Mouse (Mus musculus) embryonic stem cell, embryonic (primary cell): ENCODE results near the gene Dkc1.

Experiments
- CTCF ChIA-PET, 4 experiments: fragments of 300-600 bp in 2 of 4; fragments of 350-600 bp in 2 of 4; sonication (Branson Sonifier 250); formaldehyde crosslinking; loops; one replicate each; lab custom pipeline; 2022; ENCODE audit warnings: inconsistent platforms in 2 of 4; lab: Charles Lee
- POLR2A ChIA-PET, 4 experiments: fragments of 300-600 bp in 2 of 4; fragments of 350-600 bp in 2 of 4; sonication (Branson Sonifier 250); formaldehyde crosslinking; loops; one replicate each; lab custom pipeline; 2022; ENCODE audit warnings: antibody characterized with exemption in 4 of 4, inconsistent platforms in 1 of 4; lab: Charles Lee

Dkc1 gene

GRCm38 (mm10) chrX:75095369-75096162, at the start of gene Dkc1:
Gene Dkc1 (plus strand): TSS chrX:75095854.
- CTCF ChIA-PET: interaction anchor here in 2 of 4 experiments (0.6 to 1.3 kb wide), 3 partner anchors 11 to 872 kb away, joined by 3 to 6 read pairs (median 3); partner anchors contain the start of gene Gab3 (in 1 of the 2)
- POLR2A ChIA-PET: interaction anchor here (0.5 to 4.4 kb wide), 47 partner anchors 8 to 849 kb away, joined by 3 to 59 read pairs (median 5); partner anchors contain the start of genes Gab3 (in 3 of the 4), Mpp1 (in 3 of the 4), F8 (in 2 of the 4) and Fundc2 (in 2 of the 4)

GRCm38 (mm10) chrX:75045931-75046330, 49.7 kb upstream of the Dkc1 start:
- ChIA-PET CTCF (no interaction called here), POLR2A (no interaction called here)

DNA sequence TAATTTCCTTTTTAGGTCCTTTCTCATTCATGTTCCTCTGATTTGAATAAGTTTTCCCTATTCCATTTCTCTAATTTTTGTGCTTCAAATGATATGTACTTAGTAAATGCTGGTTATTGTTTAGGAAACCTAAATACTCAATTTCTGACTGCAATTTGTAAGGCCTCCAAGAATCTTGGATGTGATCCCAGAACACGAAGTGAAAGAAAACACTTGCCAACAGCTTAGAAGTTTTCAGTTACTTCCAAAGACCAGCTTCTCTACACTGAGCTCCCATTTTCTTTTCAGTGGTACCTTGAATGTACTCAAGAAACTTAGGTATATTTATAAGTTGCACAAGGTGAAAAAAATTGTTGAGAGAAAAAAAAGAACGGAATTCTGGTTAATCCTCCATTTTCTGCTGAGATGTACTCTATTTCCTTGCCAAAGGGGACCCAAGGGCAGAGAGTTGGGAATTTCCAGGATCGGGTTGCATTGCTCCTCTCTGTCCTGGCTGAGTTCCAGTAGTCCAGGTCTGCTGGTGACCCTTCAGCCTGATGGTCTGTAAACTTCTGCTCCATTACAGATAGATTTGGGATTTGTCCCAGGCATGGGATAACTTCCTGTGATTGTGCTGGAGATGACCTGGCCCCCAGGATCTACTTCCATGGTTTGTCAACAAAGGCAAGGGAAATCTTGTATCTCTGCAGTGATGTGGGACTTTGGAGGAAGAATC, 48.6 kb upstream of the Dkc1 start:
- POLR2A ChIA-PET: interaction anchor here in 1 of 4 experiments (0.6 kb wide), 1 partner anchor 84 kb away, joined by 3 read pairs; the partner anchor contains the start of gene Mpp1
- CTCF ChIA-PET: no interaction called here

GRCm38 (mm10) chrX:75056120-75056775, 39.4 kb upstream of the Dkc1 start:
- POLR2A ChIA-PET: no interaction called here

DNA sequence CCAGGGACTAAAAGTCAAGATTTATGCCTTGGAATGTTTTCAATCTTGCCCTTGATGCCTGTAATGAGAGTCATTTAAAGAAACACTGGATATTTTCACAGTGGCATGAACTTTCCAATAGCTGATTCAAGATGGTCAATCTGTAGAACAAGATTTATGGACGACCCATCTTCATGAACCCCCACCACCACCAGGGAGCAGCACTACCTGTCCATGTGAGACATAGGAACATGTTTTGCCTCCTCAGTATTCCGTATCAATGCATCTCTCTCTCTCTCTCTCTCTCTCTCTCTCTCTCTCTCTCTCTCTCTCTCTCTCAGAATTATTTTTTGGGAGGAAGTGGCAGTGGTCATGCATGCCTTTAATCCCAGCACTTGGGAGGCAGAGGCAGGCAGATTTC, 13.3 kb upstream of the Dkc1 start:
- CTCF ChIA-PET: interaction anchor here in 2 of 4 experiments (0.7 kb wide), 2 partner anchors 106 to 360 kb away, joined by 7 to 19 read pairs; no protein-coding TSS in a partner anchor
- POLR2A ChIA-PET: interaction anchor here in 3 of 4 experiments (0.6 to 1.4 kb wide), 5 partner anchors 9 to 777 kb away, joined by 3 to 10 read pairs (median 5); partner anchors contain the start of gene Dkc1 (in 2 of the 3)

More at GRCm38 (mm10) chrX:75056120-75056775, 39.4 kb upstream of the Dkc1 start:
- CTCF ChIA-PET: no interaction called here

DNA sequence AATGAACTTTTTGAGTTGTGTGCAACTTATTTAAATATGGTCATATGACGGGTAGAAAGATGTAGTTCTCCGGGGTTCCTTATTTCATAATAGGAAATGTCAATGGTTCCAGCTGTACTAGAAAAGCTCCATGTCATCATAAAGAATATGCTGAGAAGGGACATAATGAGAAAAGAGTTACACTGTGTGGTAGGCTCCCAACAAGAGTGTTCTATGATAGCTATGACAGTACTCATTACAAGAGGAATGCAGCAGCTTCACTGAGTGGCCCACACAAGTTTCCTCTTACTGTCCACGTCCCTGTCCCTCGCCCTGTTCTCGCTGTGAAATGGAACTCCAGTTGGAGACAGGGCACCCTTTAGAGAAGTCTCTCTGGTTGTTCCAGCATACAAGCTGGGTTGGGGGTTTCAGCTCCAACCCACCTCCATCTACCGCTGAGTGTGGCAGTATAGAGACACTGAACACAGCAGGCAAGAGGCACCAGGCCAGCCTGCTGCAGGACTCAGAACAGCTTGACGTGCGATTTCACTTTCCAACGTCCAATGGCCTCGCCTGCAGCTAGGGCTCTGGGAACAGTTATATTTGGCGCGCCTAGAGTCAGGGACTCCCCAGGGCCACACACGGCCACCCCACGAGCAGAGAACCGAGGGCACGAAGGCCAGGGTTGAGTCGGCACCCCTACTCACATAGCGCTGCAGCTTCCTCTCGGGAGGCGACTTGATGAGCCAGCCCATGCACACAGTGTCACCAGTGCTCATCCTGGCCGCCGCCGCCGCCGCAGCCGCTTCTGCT, 11.5 kb upstream of the Dkc1 start:
- CTCF ChIA-PET: interaction anchor here in 2 of 4 experiments (0.7 to 1.9 kb wide), 2 partner anchors 12 kb away, joined by 3 to 6 read pairs; partner anchors contain the start of gene Dkc1 (in 2 of the 2)
- POLR2A ChIA-PET: interaction anchor here in 3 of 4 experiments (0.6 to 3.5 kb wide), 13 partner anchors 11 to 301 kb away, joined by 3 to 32 read pairs (median 3); partner anchors contain the start of genes Dkc1 (in 3 of the 3) and Mpp1 (in 2 of the 3)

DNA sequence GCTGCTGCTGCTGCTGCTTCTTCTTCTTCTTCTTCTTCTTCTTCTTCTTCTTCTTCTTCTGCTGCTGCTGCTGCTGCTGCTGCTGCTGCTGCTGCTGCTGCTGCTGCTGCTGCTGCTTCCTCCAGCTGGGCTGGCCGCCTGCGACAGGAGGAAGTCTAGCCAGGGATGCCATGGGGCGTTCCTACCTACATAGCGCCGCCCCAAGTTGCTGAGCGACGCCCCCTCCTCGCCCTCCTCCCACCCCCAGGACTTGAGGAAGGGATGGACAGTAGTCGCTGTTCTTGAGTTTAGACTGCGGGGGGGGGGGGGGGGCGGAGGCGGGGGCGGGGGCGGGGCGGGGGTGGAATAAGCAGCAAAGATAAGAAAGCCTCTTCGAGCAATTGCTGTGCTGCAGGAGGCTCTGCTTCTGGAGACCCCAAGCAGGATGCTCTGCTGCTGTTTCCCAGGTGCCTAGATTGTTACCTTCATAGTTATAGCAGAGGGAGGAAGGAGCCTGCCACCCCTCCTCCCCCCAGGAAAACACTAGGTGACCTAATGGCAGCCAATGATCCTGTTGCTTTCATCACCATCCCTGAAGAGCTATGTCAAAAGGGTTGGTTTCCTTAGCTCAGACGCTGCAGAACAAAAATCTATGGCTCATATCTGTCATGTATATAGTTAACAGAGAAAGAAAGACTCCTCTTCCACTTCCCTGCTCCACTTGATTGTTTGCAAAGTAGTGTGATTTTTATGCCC, 10.7 kb upstream of the Dkc1 start, which contains the start of gene Gab3:
Gab3 (minus strand) TSS at position 685 of the 735 bp plus-strand sequence.
- ChIA-PET CTCF (interaction anchor here in 1 of 4 experiments (1.9 kb wide), 1 partner anchor 11 kb away, joined by 6 read pairs; the partner anchor contains the start of gene Dkc1), POLR2A (interaction anchor here in 3 of 4 experiments (0.6 to 3.5 kb wide), 10 partner anchors 10 to 300 kb away, joined by 3 to 32 read pairs (median 5); partner anchors contain the start of genes Dkc1 (in 3 of the 3) and Mpp1 (in 1 of the 3))

- CTCF ChIA-PET: interaction anchor here in 1 of 4 experiments (1.9 kb wide), 1 partner anchor 10 kb away, joined by 6 read pairs; the partner anchor contains the start of gene Dkc1
- POLR2A ChIA-PET: interaction anchor here in 3 of 4 experiments (1.0 to 3.5 kb wide), 4 partner anchors 10 to 18 kb away, joined by 5 to 32 read pairs (median 21); partner anchors contain the start of gene Dkc1 (in 3 of the 3)
Observed at GRCm38 (mm10) chrX:75085654-75086053, 10.0 kb upstream of the Dkc1 start.

- POLR2A ChIA-PET: interaction anchor here in 3 of 4 experiments (0.5 to 4.4 kb wide), 41 partner anchors 8 to 850 kb away, joined by 3 to 59 read pairs (median 5); partner anchors contain the start of genes Gab3 (in 3 of the 3), Mpp1 (in 3 of the 3), F8 (in 2 of the 3) and Fundc2 (in 2 of the 3)
- CTCF ChIA-PET: interaction anchor here in 2 of 4 experiments (0.6 to 1.3 kb wide), 2 partner anchors 12 to 13 kb away, joined by 3 to 6 read pairs; partner anchors contain the start of gene Gab3 (in 1 of the 2)
Observed at GRCm38 (mm10) chrX:75096163-75096770, 613 bp downstream of the Dkc1 start.

GRCm38 (mm10) chrX:75098799-75099198, 3.1 kb downstream of the Dkc1 start:
- CTCF ChIA-PET: no interaction called here
- POLR2A ChIA-PET: interaction anchor here in 3 of 4 experiments (1.0 to 4.2 kb wide), 3 partner anchors 12 to 32 kb away, joined by 3 to 59 read pairs (median 3); partner anchors contain the start of gene Mpp1 (in 1 of the 3)

DNA sequence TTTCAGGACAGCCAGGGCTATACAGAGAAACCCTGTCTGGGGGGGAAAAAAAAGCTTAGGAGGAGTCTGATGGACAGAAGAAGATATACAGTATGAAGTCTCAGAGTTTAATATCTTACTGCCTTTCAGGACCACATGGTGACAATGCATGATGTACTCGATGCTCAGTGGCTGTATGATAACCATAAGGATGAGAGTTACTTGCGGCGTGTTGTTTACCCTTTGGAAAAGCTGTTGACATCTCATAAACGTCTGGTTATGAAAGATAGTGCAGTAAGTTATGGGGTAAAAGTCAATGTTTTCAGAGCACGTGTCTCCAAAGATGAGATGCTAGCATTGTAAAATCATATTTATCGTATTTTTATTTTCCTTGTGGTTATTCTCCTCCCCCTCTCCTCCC, 6.6 kb downstream of the Dkc1 start:
- ChIA-PET CTCF (no interaction called here), POLR2A (interaction anchor here in 1 of 4 experiments (3.6 kb wide), 1 partner anchor 9 kb away, joined by 25 read pairs; no protein-coding TSS in a partner anchor)

- ChIA-PET POLR2A (interaction anchor here in 3 of 4 experiments (1.1 to 1.6 kb wide), 4 partner anchors 11 to 15 kb away, joined by 3 to 5 read pairs (median 5); partner anchors contain the start of gene Mpp1 (in 1 of the 3)), CTCF (no interaction called here)
Observed at GRCm38 (mm10) chrX:75115550-75115949, 19.9 kb downstream of the Dkc1 start.

DNA sequence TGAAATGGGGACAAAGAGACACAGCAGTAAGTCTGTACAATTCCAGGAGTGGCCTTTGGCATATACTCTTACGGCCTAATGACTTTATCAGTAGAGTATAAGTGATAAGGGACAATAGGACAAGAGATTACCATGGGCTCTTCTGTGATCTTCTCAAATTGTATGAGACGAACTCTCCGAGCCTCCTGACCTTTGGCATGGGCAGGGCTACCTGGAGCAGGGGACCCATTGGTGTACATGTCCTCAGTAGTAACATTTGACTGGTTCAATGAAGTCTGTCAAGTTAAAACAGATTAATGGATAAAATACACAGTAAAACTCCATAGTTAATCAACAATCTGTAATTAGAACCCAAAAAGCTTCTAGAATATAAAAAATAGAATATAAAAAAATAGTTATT, 30.0 kb downstream of the Dkc1 start:
- ChIA-PET POLR2A (interaction anchor here in 2 of 4 experiments (0.8 to 4.6 kb wide), 6 partner anchors 9 to 30 kb away, joined by 3 to 24 read pairs (median 6); partner anchors contain the start of gene Dkc1 (in 1 of the 2)), CTCF (no interaction called here)

GRCm38 (mm10) chrX:75126893-75127292, 31.2 kb downstream of the Dkc1 start:
- ChIA-PET CTCF (no interaction called here), POLR2A (interaction anchor here in 1 of 4 experiments (1.3 to 4.6 kb wide), 3 partner anchors 12 to 22 kb away, joined by 5 to 24 read pairs (median 18); no protein-coding TSS in a partner anchor)

- ChIA-PET CTCF (no interaction called here), POLR2A (interaction anchor here in 2 of 4 experiments (1.1 to 4.6 kb wide), 3 partner anchors 14 to 23 kb away, joined by 3 to 18 read pairs (median 5); no protein-coding TSS in a partner anchor)
Observed at GRCm38 (mm10) chrX:75128333-75128980, 32.8 kb downstream of the Dkc1 start.
